Mouse (Mus musculus) liver, adult (tissue): Measurements from ENCODE around the gene Rin1.

Source experiments
- GATA4 ChIP-seq: IDR thresholded peaks from 2 replicates; pipeline ENCODE4 v1.6.1; 2014; ENCODE audit warnings: mild to moderate bottlenecking, low read length; ENCODE audit not compliant: insufficient replicate concordance

Rin1 gene

DNA sequence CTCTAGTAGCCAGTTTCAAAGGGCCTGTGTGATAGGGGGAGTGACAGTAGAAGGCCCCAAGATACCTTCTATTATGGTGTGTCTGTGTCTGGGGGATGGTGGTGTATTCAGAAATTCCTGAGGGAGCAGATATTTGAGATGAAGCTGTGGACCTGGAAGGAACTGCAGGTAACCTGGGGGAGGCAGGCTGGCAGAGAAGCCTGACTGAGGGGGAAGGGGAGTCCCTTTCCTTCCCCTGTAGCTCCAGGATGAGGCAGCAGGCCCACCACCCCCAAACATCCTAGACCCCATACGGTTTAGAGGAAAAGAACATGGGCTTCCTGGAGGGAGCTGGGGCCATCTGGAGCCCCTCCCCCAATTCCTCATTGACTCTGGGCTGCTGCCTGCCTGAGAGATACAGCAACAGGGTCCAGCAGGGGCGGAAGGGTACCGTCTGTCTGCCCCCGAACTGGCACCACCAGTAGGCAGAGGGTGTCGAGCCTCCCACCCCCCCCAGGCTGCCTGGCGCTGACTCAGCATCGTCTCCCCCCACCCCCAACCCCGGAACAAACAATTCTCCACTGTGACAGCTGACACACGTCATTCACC is 45.7 kb downstream of the Rin1 start:
- no peak for TF ChIP-seq GATA4

GRCm38 (mm10) chr19:5097521-5098362 is 47.5 kb downstream of the Rin1 start:
- no peak for TF ChIP-seq GATA4

- no peak for TF ChIP-seq GATA4
Observed at GRCm38 (mm10) chr19:5098363-5099143, 48.3 kb downstream of the Rin1 start, which contains the start of gene Cnih2. Gene Cnih2 (minus strand): TSS chr19:5098521.

DNA sequence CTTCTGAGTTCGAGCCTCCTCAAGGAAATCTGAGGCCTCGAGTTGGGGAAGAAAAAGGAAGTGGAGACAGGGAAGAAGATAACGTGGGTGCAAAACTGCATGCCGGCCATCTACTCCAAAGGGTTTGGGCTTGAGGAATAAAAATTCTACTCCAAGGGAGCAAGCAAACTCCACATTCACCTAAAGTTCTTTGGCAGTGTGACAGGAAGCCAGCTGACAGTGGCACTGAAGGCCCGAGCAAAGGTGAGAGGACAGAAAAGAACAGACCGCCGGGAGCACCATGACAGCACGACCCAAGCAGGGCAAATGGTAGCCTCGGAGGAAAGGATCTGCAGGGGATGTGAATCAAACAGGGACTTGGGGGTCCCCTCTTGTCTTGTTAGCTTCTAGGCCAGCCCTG is 55.8 kb downstream of the Rin1 start:
- TF ChIP-seq GATA4: no peak
